Mouse (Mus musculus) left cerebral cortex, postnatal 14 days (tissue): ENCODE measurements around the gene Itga8. TPM values are rescaled to one million over a fixed set of nuclear protein-coding genes. Genes with fewer than 3 reads are reported as not detected.

Source experiments
- DNase-seq, 2 experiments: peaks; one replicate each; pipeline ENCODE4 v3.0.0; 2021 to 2022; ENCODE audit warnings: low spot score in 2 of 2, mixed read lengths in 1 of 2
- intact Hi-C: fragments of 180-260 bp; cut with DNase I; formaldehyde crosslinking; loops from one replicate; pipeline ENCODE4 v1.15.1; 2025
- total RNA-seq, 2 experiments: library from RNA; stranded (reverse); gene quantifications; 2 replicates each; pipeline ENCODE4 v1.2.3; 2021

Itga8 gene
- total RNA-seq, 2 experiments from 2014 or later: 4.8 to 6.0 TPM

DNA sequence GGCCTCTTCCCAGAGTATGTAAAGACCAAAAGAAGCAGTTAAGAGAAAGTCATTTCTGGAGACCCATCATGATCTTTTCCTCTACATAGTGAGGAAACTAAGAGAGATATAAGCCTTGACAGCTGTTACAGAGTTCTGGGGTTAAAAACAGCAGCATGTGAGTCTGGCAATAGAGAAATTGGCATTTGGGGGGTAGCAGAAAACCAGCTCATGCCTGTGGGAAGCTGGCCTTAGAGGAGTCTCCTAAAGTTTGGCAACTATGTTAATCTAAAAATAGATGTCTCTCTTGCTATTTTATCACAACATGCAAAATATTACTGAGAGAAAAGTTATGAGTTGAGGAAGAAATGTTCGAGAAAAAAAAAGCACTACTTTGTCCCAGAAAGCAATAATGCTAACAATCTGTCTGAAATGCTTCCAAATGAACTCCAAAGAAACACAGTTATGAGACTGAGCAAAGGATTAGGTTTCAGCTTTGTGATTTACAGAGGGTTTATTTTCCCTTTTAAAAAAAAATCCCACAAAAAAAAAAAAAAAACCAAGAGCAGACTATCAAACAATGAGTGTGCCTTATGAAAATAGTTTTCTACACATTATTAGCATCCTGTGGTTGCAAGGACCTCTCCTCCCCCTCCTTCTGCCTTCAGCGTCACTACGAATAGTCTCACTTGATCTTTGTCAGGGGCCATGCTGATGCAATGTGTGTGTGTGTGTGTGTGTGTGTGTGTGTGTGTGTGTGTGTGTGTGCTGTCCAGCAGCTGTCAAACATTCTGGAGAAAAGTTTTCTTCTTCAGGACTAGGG lies 88.9 kb downstream of the Itga8 start:
- intact Hi-C loops: no loop called here
- no peak for DNase-seq

GRCm38 (mm10) chr2:12208142-12208541 lies 93.6 kb downstream of the Itga8 start:
- no peak for DNase-seq
- intact Hi-C loops: no loop called here

GRCm38 (mm10) chr2:12206353-12206752 lies 95.4 kb downstream of the Itga8 start:
- no peak for DNase-seq
- intact Hi-C loops: no loop called here

- intact Hi-C loops: no loop called here
- no peak for DNase-seq
These were observed 95.8 kb downstream of the Itga8 start for GRCm38 (mm10) chr2:12205875-12206274.

- intact Hi-C loops: no loop called here
- no peak for DNase-seq
These were observed 98.5 kb downstream of the Itga8 start for GRCm38 (mm10) chr2:12203231-12203630.

GRCm38 (mm10) chr2:12198699-12199098 lies 103.0 kb downstream of the Itga8 start:
- intact Hi-C loops: no loop called here
- DNase-seq: no peak

DNA sequence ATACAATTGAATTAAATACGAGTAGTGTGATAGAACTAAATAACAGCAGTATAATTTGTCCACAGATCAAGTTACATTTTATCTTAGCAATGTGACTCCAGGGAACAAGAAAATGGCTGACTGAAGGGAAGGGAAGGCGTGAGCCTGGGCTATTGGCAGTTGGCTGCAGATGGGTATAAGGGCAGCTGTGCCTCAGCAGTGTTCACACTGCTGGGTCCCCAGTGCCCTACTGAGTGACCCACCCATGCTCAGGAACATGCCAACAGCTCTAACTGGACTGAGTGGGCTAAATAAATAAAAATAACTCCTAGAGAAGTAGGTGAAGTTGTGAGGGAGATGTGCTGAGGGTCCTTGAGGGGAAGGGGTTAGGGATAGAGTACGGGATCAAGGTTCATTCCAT lies 103.5 kb downstream of the Itga8 start:
- intact Hi-C loops: no loop called here
- DNase-seq: no peak

DNA sequence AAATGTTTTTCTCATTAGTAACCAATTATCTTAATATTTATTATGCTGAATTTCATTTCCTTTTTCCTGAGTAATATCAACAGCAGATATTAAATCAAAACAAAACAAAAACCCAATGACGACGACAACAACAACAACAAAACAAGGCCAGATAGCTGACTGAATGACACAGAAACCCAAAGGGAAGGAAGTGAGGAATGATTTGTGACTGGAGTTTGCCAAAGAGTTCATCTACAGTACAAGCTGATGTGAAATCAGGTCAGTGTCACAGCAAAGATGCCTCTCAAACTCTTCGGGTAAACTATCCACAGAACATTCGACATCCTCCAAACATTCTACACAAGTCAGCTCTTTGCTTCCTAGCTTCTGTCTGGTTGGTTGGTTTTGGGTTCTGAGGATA lies 104.0 kb downstream of the Itga8 start:
- DNase-seq: no peak
- intact Hi-C loops: no loop called here

GRCm38 (mm10) chr2:12189026-12189425 lies 112.7 kb downstream of the Itga8 start:
- intact Hi-C loops: no loop called here
- DNase-seq: no peak

DNA sequence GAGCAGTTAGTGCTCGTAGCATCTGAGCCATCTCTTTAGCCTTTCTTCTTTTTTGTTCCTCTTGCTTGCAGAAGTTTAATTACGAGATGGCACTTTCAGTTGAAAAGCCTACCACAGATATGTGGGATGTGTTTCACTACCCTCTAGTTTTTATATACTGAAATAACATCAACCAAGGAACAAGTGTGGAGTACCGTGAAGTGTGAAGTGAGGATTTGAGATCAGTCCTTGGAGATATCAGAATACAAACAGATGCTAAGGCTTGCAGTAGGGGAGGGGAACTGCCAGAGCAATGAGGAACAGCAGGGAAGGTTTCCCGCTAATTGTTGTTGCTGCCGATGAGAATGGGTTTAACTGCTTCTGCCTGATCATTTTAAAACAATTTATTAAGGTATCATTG lies 114.1 kb downstream of the Itga8 start:
- peak; percentile 20 to 42 for DNase-seq
- intact Hi-C loops: no loop called here

DNA sequence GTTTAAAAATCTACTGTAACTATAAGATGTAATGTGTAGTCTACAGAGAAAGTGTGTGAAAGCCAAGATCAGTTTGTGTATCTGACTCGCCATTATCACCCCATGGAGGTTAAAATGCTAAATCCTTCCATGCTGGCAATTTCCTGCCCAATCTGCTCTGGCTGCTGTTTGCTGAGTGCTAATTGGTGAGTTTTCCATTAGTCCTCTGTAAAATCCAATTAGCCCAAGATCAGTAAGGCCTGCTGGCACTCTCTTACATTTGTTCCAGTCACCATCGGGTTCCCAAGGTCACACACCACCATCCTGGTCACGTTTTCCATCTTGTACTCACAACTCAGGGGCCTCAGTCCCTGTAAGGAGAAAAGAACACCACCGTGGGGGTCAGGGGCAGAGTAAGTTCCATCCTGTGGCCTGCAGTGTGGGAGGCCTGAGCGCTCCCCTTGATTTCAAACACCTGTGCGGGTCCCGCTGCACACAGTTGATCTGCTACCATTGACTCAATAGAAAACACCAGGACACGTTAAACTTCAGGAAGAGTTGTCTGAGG lies 119.2 kb downstream of the Itga8 start:
- DNase-seq: no peak
- intact Hi-C loops: no loop called here

DNA sequence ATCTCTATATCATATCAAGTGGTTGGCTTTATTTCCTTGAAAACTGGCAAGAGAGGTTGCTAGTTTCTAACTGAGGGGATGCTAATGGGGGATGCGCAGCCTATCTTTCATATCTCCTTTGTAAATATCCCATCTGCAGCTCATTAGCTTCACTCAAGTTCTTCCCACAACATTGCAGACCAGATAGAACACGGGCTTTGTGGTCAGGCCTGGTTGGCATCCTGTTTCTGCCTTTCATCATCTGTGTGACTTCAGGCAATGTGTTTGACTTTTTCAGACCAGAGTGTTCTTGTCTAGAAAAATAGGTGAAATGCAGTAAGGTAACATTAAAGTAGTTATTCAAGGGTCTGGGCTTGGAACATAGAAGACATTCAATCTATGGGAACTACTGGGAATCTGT lies 121.1 kb downstream of the Itga8 start:
- DNase-seq: no peak
- intact Hi-C loops: no loop called here

- no peak for DNase-seq
- intact Hi-C loops: no loop called here
These were observed 126.8 kb downstream of the Itga8 start for GRCm38 (mm10) chr2:12174722-12175427.

GRCm38 (mm10) chr2:12170221-12170620 lies 131.5 kb downstream of the Itga8 start:
- DNase-seq: no peak
- intact Hi-C loops: no loop called here

GRCm38 (mm10) chr2:12160486-12160885 lies 141.2 kb downstream of the Itga8 start:
- DNase-seq: peak; percentile 37 to 39
- intact Hi-C loops: loop anchor here (10.0 kb wide), 1 partner anchor 134 kb away; no protein-coding TSS in a partner anchor

- intact Hi-C loops: no loop called here
These were observed 144.7 kb downstream of the Itga8 start for GRCm38 (mm10) chr2:12157001-12157400.

DNA sequence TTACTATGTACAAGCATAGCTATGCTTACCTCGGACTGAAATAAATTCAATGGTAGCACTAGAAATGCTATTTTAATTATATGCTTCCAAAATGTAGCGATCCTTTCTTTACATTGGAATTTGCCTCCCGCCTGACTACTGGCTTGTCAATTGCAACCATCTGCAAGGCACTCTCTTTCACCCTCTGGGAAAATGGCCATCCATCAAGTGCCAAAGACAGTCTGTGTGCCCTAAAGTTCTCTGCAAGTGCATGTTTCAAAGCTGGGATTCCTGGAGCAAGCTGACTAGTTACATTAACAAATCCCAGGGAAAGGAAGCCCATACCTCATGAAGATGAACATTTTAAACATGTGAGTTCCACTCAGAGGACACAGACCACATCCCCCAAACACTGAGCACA lies 145.3 kb downstream of the Itga8 start:
- intact Hi-C loops: no loop called here
- no peak for DNase-seq

More at GRCm38 (mm10) chr2:12157001-12157400, 144.7 kb downstream of the Itga8 start:
- DNase-seq: no peak

DNA sequence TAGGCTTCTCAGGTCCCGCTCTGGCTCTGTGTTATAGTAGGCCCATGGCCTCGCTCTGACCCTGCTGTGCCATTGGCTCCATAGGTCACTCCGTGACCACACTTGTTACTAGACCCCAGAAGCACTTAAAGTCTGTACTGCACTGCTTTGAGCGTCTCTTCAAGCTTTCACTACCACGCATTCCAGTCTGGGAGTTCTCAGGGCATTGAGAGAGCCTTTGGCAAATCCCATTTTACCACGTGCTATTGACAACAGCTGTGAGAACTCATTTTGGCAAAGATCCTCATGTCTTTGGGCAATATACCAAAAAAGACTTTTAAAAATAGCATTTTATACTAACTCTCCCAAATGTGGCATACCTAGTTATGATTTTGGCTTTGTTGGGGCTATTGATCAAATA lies 147.0 kb downstream of the Itga8 start:
- peak in 1 of 2 experiments; percentile 41 for DNase-seq
- intact Hi-C loops: no loop called here

- intact Hi-C loops: no loop called here
- no peak for DNase-seq
These were observed 148.2 kb downstream of the Itga8 start for GRCm38 (mm10) chr2:12153551-12153950.

GRCm38 (mm10) chr2:12147902-12148301 lies 153.8 kb downstream of the Itga8 start:
- intact Hi-C loops: no loop called here
- no peak for DNase-seq

DNA sequence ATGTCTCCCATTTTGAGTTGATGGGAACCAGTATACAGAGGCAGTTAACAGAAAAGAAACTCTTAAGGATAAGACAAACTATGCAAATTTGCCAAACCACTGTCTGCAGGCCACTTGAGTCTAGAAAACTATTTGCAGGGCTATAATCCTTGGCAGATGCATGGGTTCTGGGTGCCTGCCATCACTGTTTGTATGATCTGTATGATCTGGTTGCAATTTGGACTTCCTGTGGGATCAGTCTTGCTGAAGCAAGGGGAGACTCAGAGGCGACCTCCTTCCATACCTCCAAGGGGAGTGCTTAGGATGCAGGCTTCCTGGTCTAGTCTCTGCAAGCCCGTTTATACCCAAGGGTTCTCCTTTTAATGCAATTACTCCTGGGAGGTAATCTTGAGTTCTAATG lies 155.1 kb downstream of the Itga8 start:
- no peak for DNase-seq
- intact Hi-C loops: no loop called here
